Mouse (Mus musculus): ENCODE results near the gene BC049715. TPM values are rescaled to one million over a fixed set of nuclear protein-coding genes. Genes with fewer than 3 reads are reported as not detected.
A peak's percentile ranks its signal among the peaks of the same experiment; 100 is the strongest.

BC049715 gene
- polyA plus RNA-seq, 2 experiments: 0.73 to 1.9 TPM

- ATAC-seq (ENCODE audit: low FRiP score, low read depth): no peak
- H3K4me1 ChIP-seq (ENCODE audit: control insufficient read depth, insufficient read depth, low read length): no peaks in the 10 kb centered on the region
- no peak overlapping the region for H3K9ac ChIP-seq (ENCODE audit: low read depth, low read length, severe bottlenecking)
- no peaks in the 10 kb centered on the region for H3K27me3 ChIP-seq (ENCODE audit: control insufficient read depth, insufficient read depth, low read length)
- DNase-seq (ENCODE audit: low spot score): no peak
- WGBS: 94% methylated on average over 3 of the region's 3 CpGs
- H3K36me3 ChIP-seq (ENCODE audit: control insufficient read depth, insufficient read depth, low read length): peaks cover 93% of the 10 kb centered on the region
- no peak overlapping the region for H3K4me3 ChIP-seq (replicated peaks; ENCODE audit: low read length)
- H3K9me3 ChIP-seq (ENCODE audit: control insufficient read depth, low read length): no peaks in the 10 kb centered on the region
- H3K4me2 ChIP-seq (replicated peaks; ENCODE audit: low read depth, low read length, severe bottlenecking): no peak overlapping the region
- H3K27ac ChIP-seq (replicated peaks; ENCODE audit: low read depth, low read length): no peak overlapping the region
- TF ChIP-seq POLR2A (IDR thresholded peaks at IDR 0.05; ENCODE audit: borderline replicate concordance, extremely low read depth, insufficient read depth, insufficient read length): no peak
These were observed 9.9 kb upstream of the BC049715 start for GRCm38 (mm10) chr6:136817549-136817948.

GRCm38 (mm10) chr6:136820381-136820780 lies 7.0 kb upstream of the BC049715 start:
- H3K9ac ChIP-seq (ENCODE audit: low read depth, low read length, severe bottlenecking): no peak overlapping the region
- H3K4me1 ChIP-seq (ENCODE audit: control insufficient read depth, insufficient read depth, low read length): no peaks in the 10 kb centered on the region
- peaks cover 92% of the 10 kb centered on the region for H3K36me3 ChIP-seq (ENCODE audit: control insufficient read depth, insufficient read depth, low read length)
- H3K4me2 ChIP-seq (replicated peaks; ENCODE audit: low read depth, low read length, severe bottlenecking): no peak overlapping the region
- H3K9me3 ChIP-seq (ENCODE audit: control insufficient read depth, low read length): no peaks in the 10 kb centered on the region
- no peak overlapping the region for H3K27ac ChIP-seq (replicated peaks; ENCODE audit: low read depth, low read length)
- ATAC-seq (ENCODE audit: low FRiP score, low read depth) (no peak), DNase-seq (ENCODE audit: low spot score) (no peak)
- 95% methylated on average over 21 of the region's 21 CpGs for WGBS
- no peaks in the 10 kb centered on the region for H3K27me3 ChIP-seq (ENCODE audit: control insufficient read depth, insufficient read depth, low read length)
- no peak for TF ChIP-seq POLR2A (IDR thresholded peaks at IDR 0.05; ENCODE audit: borderline replicate concordance, extremely low read depth, insufficient read depth, insufficient read length)
- H3K4me3 ChIP-seq (replicated peaks; ENCODE audit: low read length): no peak overlapping the region

DNA sequence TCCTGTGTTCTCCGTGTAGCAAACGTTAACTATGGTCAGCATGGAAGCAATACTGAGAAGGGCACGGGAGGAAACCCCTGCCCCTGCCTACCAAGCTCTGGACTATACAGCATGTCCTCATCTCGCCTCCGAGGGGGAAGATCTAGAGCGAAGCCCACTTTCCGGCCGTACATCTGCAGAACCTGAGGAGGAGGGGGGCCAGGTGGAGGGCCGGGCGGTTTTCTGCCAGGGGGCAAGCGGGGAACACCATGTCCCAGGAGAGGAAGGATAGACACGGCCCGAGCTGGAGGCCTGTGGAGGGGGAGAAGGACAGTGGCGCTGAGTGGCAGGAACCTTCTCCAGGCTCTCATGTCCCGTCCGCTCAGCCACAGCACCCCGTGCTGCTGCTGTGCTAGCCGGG lies 6.3 kb upstream of the BC049715 start:
- H3K27me3 ChIP-seq (ENCODE audit: control insufficient read depth, insufficient read depth, low read length): no peaks in the 10 kb centered on the region
- no peak overlapping the region for H3K27ac ChIP-seq (replicated peaks; ENCODE audit: low read depth, low read length)
- H3K36me3 ChIP-seq (ENCODE audit: control insufficient read depth, insufficient read depth, low read length): peaks cover 90% of the 10 kb centered on the region
- TF ChIP-seq POLR2A (IDR thresholded peaks at IDR 0.05; ENCODE audit: borderline replicate concordance, extremely low read depth, insufficient read depth, insufficient read length): no peak
- WGBS: 94% methylated on average over 18 of the region's 18 CpGs
- no peak overlapping the region for H3K9ac ChIP-seq (ENCODE audit: low read depth, low read length, severe bottlenecking)
- no peak overlapping the region for H3K4me3 ChIP-seq (replicated peaks; ENCODE audit: low read length)
- no peak for DNase-seq (ENCODE audit: low spot score)
- no peak overlapping the region for H3K4me2 ChIP-seq (replicated peaks; ENCODE audit: low read depth, low read length, severe bottlenecking)
- no peak for ATAC-seq (ENCODE audit: low FRiP score, low read depth)
- H3K9me3 ChIP-seq (ENCODE audit: control insufficient read depth, low read length): no peaks in the 10 kb centered on the region
- H3K4me1 ChIP-seq (ENCODE audit: control insufficient read depth, insufficient read depth, low read length): no peaks in the 10 kb centered on the region

DNA sequence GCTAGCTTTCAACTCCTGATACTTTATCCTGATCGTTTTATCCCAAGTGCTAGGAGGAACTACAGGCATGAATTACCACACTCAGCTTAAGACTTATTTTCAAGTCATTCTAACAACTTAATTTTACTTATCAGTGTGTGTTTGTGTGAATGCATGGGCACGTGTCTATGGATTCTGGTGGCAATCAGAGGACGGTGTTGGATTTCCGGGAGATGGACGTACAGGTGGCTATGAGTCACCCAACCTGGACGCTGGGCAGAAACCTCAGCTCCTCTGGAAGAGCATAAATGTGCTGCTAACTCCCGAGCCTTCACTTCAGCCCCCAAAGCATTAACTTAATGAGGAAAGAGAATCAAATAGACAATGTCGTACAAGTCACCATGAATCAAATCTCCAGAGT lies 2.4 kb upstream of the BC049715 start:
- ATAC-seq (ENCODE audit: low FRiP score, low read depth): no peak
- no peak overlapping the region for H3K4me3 ChIP-seq (replicated peaks; ENCODE audit: low read length)
- H3K9ac ChIP-seq (ENCODE audit: low read depth, low read length, severe bottlenecking): no peak overlapping the region
- TF ChIP-seq POLR2A (IDR thresholded peaks at IDR 0.05; ENCODE audit: borderline replicate concordance, extremely low read depth, insufficient read depth, insufficient read length): no peak
- DNase-seq (ENCODE audit: low spot score): no peak
- H3K27me3 ChIP-seq (ENCODE audit: control insufficient read depth, insufficient read depth, low read length): no peaks in the 10 kb centered on the region
- WGBS: 92% methylated on average over 8 of the region's 8 CpGs
- H3K36me3 ChIP-seq (ENCODE audit: control insufficient read depth, insufficient read depth, low read length): peaks cover 52% of the 10 kb centered on the region
- no peak overlapping the region for H3K27ac ChIP-seq (replicated peaks; ENCODE audit: low read depth, low read length)
- H3K9me3 ChIP-seq (ENCODE audit: control insufficient read depth, low read length): no peaks in the 10 kb centered on the region
- no peak overlapping the region for H3K4me2 ChIP-seq (replicated peaks; ENCODE audit: low read depth, low read length, severe bottlenecking)
- 0 out of 2 replicates have a peak, but pooled peaks cover 3% of the 10 kb centered on the region for H3K4me1 ChIP-seq (ENCODE audit: control insufficient read depth, insufficient read depth, low read length)

- no peak overlapping the region for H3K27ac ChIP-seq (replicated peaks; ENCODE audit: low read depth, low read length)
- no peaks in the 10 kb centered on the region for H3K27me3 ChIP-seq (ENCODE audit: control insufficient read depth, insufficient read depth, low read length)
- H3K4me3 ChIP-seq (replicated peaks; ENCODE audit: low read length): peak overlapping the region; percentile 100
- ATAC-seq (ENCODE audit: low FRiP score, low read depth) (no peak), DNase-seq (ENCODE audit: low spot score) (no peak)
- H3K9ac ChIP-seq (ENCODE audit: low read depth, low read length, severe bottlenecking): peak overlapping the region; percentile 99
- no peaks in the 10 kb centered on the region for H3K9me3 ChIP-seq (ENCODE audit: control insufficient read depth, low read length)
- 12% methylated on average over 7 of the region's 7 CpGs for WGBS
- peak overlapping the region; percentile 61 for H3K4me2 ChIP-seq (replicated peaks; ENCODE audit: low read depth, low read length, severe bottlenecking)
- H3K4me1 ChIP-seq (ENCODE audit: control insufficient read depth, insufficient read depth, low read length): 0 out of 2 replicates have a peak, but pooled peaks cover 3% of the 10 kb centered on the region
- TF ChIP-seq POLR2A (IDR thresholded peaks at IDR 0.05; ENCODE audit: borderline replicate concordance, extremely low read depth, insufficient read depth, insufficient read length): no peak
- peaks cover 31% of the 10 kb centered on the region for H3K36me3 ChIP-seq (ENCODE audit: control insufficient read depth, insufficient read depth, low read length)
These were observed 310 bp upstream of the BC049715 start for GRCm38 (mm10) chr6:136827116-136827515.

Measured in limb, embryonic 14.5 days (tissue).